Mouse (Mus musculus): ENCODE data around the gene Ddx25. TPM values are rescaled to one million over a fixed set of nuclear protein-coding genes. Genes with fewer than 3 reads are reported as not detected.

Gene Ddx25
- total RNA-seq, 1 experiment: 1.8 TPM

DNA sequence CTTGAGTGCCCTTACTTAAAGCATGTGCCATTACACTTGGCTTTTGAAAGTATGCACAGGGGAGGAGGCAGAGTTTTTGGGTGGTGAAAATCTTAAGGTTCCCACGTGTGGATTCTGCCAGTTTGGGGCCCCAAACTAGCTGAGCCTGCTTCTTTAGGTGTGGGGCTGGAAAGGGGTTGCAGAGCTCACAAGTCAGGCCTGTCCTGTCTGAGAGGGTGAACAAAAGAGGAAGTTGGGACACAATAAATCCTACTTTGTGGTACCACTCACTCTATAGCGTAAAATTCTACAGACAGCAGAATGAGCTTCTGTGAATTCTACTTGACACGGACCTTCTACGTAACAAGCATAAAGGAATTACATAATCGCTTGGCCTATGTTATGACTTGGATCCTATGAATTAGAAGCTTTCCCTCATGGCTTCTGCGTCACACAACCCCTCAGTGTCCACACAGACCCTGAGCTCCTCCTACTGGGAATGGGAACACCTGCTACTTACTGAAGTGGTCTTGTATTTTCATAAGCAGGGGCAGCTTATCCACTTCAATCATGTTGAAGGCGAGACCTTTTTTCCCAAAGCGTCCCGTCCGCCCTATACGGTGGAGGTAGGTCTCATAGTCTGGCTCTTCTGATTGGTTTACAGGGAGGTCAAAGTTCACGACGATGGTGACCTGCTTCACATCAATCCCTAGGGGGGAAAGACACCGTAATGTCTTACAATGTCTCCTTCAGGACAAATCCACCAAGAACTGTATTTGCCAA lies 15.0 kb downstream of the Ddx25 start:
- no peak overlapping the region for H3K4me3 ChIP-seq (ENCODE audit: insufficient read depth in 1 of 2, low read depth in 1 of 2, low read length in 2 of 2, poor library complexity in 1 of 2, severe bottlenecking in 1 of 2)
- in situ Hi-C loops (cut with MboI; ENCODE audit: low sequenced_read_pairs in 2 of 2, unreplicated experiment in 2 of 2): no loop called here
- no peak for DNase-seq (ENCODE audit: low read depth, low spot score)

DNA sequence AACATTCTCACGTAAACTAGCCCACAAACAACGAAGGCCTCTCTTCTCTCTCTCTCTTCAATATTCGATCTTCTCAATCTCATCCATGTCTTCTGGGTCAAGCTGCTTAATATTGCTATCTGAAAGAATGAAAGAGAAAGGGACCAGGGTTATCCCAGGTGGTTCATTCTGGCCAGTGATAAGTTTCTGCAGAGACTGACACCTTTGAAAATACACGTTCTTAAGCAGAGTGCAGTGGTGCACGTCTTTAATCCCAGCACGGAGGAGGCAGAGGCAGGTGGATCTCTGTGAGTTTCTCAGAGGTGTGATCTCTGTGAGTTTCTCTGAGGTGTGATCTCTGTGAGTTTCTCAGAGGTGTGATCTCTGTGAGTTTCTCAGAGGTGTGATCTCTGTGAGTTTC lies 16.4 kb downstream of the Ddx25 start:
- Histone ChIP-seq H3K36me3 (ENCODE audit: control insufficient read depth, insufficient read depth, low read length, poor library complexity, severe bottlenecking) (no peaks in the 10 kb centered on the region), H3K9ac (ENCODE audit: insufficient read depth, low read depth, low read length, poor library complexity, severe bottlenecking) (no peak overlapping the region), H3K27ac (ENCODE audit: insufficient read depth, low read depth, low read length, poor library complexity, severe bottlenecking) (no peak overlapping the region), H3K9me3 (ENCODE audit: control insufficient read depth, insufficient read depth, low read depth, low read length) (no peaks in the 10 kb centered on the region), H3K4me1 (ENCODE audit: control insufficient read depth in 2 of 2, insufficient read depth in 2 of 2, low read length in 2 of 2, poor library complexity in 1 of 2) (no peaks in the 10 kb centered on the region), H3K4me3 (ENCODE audit: insufficient read depth in 1 of 2, low read depth in 1 of 2, low read length in 2 of 2, poor library complexity in 1 of 2, severe bottlenecking in 1 of 2) (no peak overlapping the region)
- TF ChIP-seq ZC3H11A (IDR thresholded peaks at IDR 0.05; ENCODE audit: borderline replicate concordance, low read depth, low read length) (no peak), ZNF384 (IDR thresholded peaks at IDR 0.05; ENCODE audit: low read depth, low read length) (no peak), CHD2 (IDR thresholded peaks at IDR 0.05; ENCODE audit: low read depth, low read length) (no peak), HCFC1 (IDR thresholded peaks at IDR 0.05; ENCODE audit: borderline replicate concordance, insufficient read depth, low read length) (no peak), MAFK (IDR thresholded peaks at IDR 0.05; ENCODE audit: insufficient read depth, low read depth, low read length) (no peak)
- DNase-seq (ENCODE audit: low read depth, low spot score): no peak
- in situ Hi-C loops (cut with MboI; ENCODE audit: low sequenced_read_pairs in 2 of 2, unreplicated experiment in 2 of 2): no loop called here

More for the DNA sequence above, 15.0 kb downstream of the Ddx25 start:
- H3K27ac ChIP-seq (ENCODE audit: insufficient read depth, low read depth, low read length, poor library complexity, severe bottlenecking): no peak overlapping the region
- no peaks in the 10 kb centered on the region for H3K9me3 ChIP-seq (ENCODE audit: control insufficient read depth, insufficient read depth, low read depth, low read length)
- H3K9ac ChIP-seq (ENCODE audit: insufficient read depth, low read depth, low read length, poor library complexity, severe bottlenecking): no peak overlapping the region
- TF ChIP-seq MAFK (IDR thresholded peaks at IDR 0.05; ENCODE audit: insufficient read depth, low read depth, low read length) (no peak), ZNF384 (IDR thresholded peaks at IDR 0.05; ENCODE audit: low read depth, low read length) (no peak), ZC3H11A (IDR thresholded peaks at IDR 0.05; ENCODE audit: borderline replicate concordance, low read depth, low read length) (no peak), CHD2 (IDR thresholded peaks at IDR 0.05; ENCODE audit: low read depth, low read length) (no peak), HCFC1 (IDR thresholded peaks at IDR 0.05; ENCODE audit: borderline replicate concordance, insufficient read depth, low read length) (no peak)
- H3K4me1 ChIP-seq (ENCODE audit: control insufficient read depth in 2 of 2, insufficient read depth in 2 of 2, low read length in 2 of 2, poor library complexity in 1 of 2): no peaks in the 10 kb centered on the region
- H3K36me3 ChIP-seq (ENCODE audit: control insufficient read depth, insufficient read depth, low read length, poor library complexity, severe bottlenecking): no peaks in the 10 kb centered on the region

DNA sequence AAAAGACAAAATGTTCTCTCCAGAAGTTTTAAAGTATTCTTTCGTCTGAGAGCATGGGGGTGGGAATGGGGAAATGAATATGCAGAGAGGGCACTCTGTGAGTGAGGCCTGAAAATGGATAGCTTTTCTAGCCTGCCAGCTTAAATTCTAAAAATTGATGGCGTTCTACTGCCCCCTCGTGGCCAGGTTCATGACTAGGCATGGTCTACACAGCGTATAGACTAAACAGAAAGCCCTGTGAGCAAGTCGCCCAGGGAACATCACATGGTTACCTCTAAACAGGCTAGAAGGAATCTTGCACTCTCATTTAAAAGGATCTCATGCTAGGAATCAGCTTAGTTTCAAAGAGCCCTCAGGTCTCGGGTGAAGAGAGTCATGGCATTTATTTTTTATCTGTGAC lies 16.8 kb downstream of the Ddx25 start:
- no peak overlapping the region for H3K9ac ChIP-seq (ENCODE audit: insufficient read depth, low read depth, low read length, poor library complexity, severe bottlenecking)
- in situ Hi-C loops (cut with MboI; ENCODE audit: low sequenced_read_pairs in 2 of 2, unreplicated experiment in 2 of 2): no loop called here
- no peaks in the 10 kb centered on the region for H3K9me3 ChIP-seq (ENCODE audit: control insufficient read depth, insufficient read depth, low read depth, low read length)
- peak; percentile 77 for DNase-seq (ENCODE audit: low read depth, low spot score)
- H3K36me3 ChIP-seq (ENCODE audit: control insufficient read depth, insufficient read depth, low read length, poor library complexity, severe bottlenecking): no peaks in the 10 kb centered on the region
- H3K4me3 ChIP-seq (ENCODE audit: insufficient read depth in 1 of 2, low read depth in 1 of 2, low read length in 2 of 2, poor library complexity in 1 of 2, severe bottlenecking in 1 of 2): no peak overlapping the region
- peak; percentile 81; the same call in 1 of the 2 replicates for TF ChIP-seq ZC3H11A (IDR thresholded peaks at IDR 0.05; ENCODE audit: borderline replicate concordance, low read depth, low read length)
- TF ChIP-seq ZNF384 (IDR thresholded peaks at IDR 0.05; ENCODE audit: low read depth, low read length): no peak
- no peaks in the 10 kb centered on the region for H3K4me1 ChIP-seq (ENCODE audit: control insufficient read depth in 2 of 2, insufficient read depth in 2 of 2, low read length in 2 of 2, poor library complexity in 1 of 2)
- no peak overlapping the region for H3K27ac ChIP-seq (ENCODE audit: insufficient read depth, low read depth, low read length, poor library complexity, severe bottlenecking)

DNA sequence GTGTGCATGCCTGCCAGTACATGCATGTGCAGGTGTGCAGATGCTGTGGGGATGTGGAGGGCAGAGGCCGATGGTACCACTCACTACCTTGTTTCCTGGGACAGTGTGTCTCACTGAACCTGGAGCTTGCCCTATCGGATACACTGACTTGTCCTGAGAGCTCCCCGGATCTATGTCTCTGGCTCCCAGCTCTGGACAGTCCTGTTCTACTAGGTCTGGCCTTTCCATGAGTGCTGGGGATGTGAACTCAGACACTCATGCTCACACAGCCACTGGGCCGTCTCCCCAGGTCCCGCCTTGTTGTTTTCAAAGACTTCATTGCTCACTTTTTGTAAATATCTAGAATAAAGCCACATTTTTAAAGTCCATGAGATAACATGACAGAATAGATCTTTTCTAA lies 17.3 kb downstream of the Ddx25 start:
- no peaks in the 10 kb centered on the region for H3K9me3 ChIP-seq (ENCODE audit: control insufficient read depth, insufficient read depth, low read depth, low read length)
- no peak overlapping the region for H3K9ac ChIP-seq (ENCODE audit: insufficient read depth, low read depth, low read length, poor library complexity, severe bottlenecking)
- H3K36me3 ChIP-seq (ENCODE audit: control insufficient read depth, insufficient read depth, low read length, poor library complexity, severe bottlenecking): no peaks in the 10 kb centered on the region
- no peaks in the 10 kb centered on the region for H3K4me1 ChIP-seq (ENCODE audit: control insufficient read depth in 2 of 2, insufficient read depth in 2 of 2, low read length in 2 of 2, poor library complexity in 1 of 2)
- no peak overlapping the region for H3K27ac ChIP-seq (ENCODE audit: insufficient read depth, low read depth, low read length, poor library complexity, severe bottlenecking)
- in situ Hi-C loops (cut with MboI; ENCODE audit: low sequenced_read_pairs in 2 of 2, unreplicated experiment in 2 of 2): no loop called here
- no peak for TF ChIP-seq HCFC1 (IDR thresholded peaks at IDR 0.05; ENCODE audit: borderline replicate concordance, insufficient read depth, low read length)
- TF ChIP-seq MAFK (IDR thresholded peaks at IDR 0.05; ENCODE audit: insufficient read depth, low read depth, low read length): no peak
- no peak for TF ChIP-seq ZNF384 (IDR thresholded peaks at IDR 0.05; ENCODE audit: low read depth, low read length)
- TF ChIP-seq CHD2 (IDR thresholded peaks at IDR 0.05; ENCODE audit: low read depth, low read length): no peak
- TF ChIP-seq ZC3H11A (IDR thresholded peaks at IDR 0.05; ENCODE audit: borderline replicate concordance, low read depth, low read length): no peak
- no peak for DNase-seq (ENCODE audit: low read depth, low spot score)
- no peak overlapping the region for H3K4me3 ChIP-seq (ENCODE audit: insufficient read depth in 1 of 2, low read depth in 1 of 2, low read length in 2 of 2, poor library complexity in 1 of 2, severe bottlenecking in 1 of 2)

All from ES-E14 (cell line).